Mouse (Mus musculus): ENCODE data around the gene Gucy2c.
A peak's percentile ranks its signal among the peaks of the same experiment; 100 is the strongest.
"Not testable (repeated sequence)": the region's sequence is repeated elsewhere in the genome, so short reads cannot be mapped to it uniquely, and the experiment has no call there.

Gucy2c gene

DNA sequence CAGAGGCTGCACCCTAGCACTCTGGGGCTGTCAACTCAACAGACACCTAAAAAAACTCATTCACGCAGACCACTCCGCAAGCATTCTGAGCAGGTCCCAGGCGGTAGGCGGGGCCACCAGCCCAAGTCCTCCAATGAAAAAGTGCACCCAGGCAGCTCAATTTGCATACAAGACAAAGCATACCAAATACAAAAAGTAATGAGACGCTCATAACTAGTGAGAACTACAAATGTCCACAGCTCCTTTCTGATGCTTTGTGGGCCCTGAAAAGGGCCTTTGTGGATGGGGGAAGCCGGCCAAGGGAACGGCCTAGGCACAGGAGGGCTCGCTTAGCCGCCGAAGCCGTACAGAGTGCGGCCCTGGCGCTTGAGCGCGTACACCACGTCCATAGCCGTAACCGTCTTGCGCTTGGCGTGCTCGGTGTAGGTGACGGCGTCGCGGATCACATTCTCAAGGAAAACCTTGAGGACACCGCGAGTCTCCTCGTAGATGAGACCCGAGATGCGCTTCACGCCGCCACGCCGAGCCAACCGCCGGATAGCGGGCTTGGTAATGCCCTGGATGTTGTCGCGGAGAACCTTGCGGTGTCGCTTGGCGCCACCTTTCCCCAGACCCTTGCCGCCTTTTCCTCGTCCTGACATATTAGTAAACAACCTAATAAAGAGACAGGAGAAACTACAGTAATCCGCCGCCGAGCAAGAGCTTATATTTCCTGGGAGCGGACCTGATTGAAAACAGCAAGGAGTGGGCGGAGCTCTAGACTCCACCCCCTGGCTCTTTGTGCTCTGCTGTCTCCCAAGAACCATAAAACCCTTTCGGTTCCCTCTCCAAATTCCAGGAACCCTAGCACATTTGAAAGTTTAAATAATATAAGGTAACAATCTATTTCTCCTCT is 22.4 kb upstream of the Gucy2c start, which contains the start of gene Hist4h4:
TSS of gene Hist4h4 (minus strand) at position 677 of the 895 bp plus-strand sequence.
- DNase-seq (ENCODE audit: low spot score in 2 of 2), result peak; percentile 89 to 97

DNA sequence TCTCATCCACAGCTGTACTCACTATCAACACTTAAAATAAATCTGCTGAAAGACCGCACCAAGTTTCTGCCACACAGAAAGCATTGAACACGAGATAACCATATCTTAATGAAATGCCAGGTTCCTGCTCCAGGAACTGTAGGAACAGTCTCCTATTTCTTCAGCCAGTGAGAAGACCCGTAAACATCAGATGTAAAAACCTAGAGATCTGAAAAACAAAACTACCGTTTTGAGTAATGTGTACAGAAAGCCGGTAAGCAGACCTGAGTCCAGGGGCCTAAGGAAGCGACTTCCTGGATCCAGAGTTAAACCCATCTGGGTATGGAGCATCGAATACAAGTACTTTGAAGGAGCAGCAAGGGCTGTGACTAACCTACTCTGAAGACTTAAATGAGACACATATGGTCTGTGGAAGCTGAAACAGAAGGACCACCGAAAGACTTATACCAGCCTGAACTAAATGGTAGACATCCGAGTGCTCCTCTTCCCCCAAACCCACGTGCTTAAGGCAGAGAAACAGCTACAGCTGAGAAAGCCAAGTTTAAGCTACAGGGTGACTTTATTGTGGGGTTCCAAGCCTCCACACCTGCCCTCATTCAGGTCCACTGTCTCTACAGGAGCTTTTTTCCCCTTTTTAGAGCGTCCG is 21.7 kb upstream of the Gucy2c start:
- no peak for DNase-seq (ENCODE audit: low spot score in 2 of 2)

DNA sequence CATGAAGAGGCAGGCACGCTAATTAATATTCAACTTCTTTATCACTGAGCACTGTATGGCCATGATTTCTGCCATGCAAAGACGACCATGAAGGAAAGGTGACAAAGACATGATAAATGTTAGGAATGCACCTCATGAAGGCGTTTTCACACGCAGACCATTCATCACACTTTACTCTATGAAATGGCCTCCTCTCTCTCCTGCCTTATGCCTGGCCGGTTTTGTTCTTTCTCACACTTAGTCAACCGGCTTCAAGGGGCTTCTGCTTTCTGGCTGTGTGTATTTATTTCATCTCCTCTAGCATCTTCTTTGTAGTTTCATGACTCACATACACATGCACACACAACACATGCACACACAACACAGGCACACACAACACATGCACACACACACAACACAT is 19.7 kb upstream of the Gucy2c start:
- no peak for DNase-seq (ENCODE audit: low spot score in 2 of 2)

DNA sequence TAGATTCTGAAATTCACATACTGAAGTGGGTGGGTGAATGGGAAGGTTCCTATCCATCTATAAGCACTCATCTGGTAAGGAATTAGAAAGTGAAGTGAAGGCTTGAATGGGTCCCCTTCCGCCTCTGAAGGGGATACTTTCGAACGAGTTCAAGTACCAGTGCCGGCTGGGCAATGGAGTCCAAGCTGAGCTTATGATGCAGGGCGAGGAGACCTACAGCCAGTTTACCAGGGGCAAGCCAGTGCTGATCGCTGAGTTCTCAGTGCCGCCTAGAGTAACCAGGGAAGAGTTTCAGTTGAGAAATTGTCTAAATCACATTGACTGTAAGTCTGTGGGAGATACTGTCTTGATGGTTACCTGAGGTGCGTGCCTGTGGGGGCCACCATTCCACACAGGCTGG is 19.1 kb upstream of the Gucy2c start:
- no peak for DNase-seq (ENCODE audit: low spot score in 2 of 2)

DNA sequence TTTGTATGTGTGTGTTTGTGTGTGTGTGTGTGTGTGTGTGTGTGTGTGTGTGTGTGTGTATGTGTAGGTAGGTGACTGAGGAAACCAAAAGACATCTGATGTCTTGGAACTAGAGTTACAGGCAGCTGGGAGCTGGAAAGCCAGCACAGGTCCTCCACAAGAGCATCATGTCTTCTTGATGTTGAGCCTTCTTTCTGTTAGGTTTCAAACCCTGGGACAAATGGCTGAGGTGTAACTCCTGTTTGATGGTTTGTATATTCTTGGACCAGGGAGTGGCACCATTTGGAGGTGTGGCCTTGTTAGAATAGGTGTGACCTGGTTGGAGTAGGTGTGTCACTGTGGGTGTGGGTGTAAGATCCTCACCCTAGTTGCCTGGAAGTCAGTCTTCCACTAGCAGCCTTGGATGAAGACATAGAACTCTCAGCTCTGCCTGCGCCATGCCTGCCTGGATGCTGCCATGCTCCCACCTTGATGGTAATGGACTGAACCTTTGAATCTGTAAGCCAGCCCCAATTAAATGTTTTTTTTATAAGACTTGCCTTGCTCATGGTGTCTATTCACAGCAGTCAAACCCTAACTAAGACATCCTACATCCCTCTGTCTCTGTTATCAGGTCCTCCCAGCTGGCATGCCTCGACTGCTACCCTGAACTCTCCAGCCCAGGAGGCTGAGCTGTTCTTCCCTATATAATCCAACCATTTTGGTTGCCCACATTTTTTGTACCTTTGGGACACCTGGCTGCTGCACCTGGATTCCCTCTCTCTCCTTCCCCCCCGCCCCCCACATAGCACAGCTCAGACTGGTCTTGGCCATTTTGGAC is 16.5 kb upstream of the Gucy2c start:
- DNase-seq (ENCODE audit: low spot score in 2 of 2), result not testable (repeated sequence)

DNA sequence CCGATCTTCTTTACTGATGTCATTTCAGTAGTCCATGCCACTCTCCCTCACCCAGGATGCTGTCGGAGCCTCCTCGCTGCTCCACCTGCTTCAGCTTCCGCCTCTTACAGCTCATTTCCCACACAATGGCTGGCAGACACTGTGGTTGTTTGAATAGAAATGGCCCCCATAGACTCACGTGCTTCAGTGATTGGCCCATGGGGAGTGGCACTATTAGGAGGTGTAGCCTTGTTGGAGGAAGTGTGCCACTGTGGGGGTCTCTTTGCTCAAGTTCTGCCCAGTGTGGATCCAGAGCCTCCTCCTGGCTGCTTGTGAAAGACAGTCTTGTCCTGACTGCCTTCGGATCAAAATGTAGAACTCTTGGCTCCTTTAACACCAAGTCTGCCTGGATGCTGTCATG is 14.3 kb upstream of the Gucy2c start:
- no peak for DNase-seq (ENCODE audit: low spot score in 2 of 2)

DNA sequence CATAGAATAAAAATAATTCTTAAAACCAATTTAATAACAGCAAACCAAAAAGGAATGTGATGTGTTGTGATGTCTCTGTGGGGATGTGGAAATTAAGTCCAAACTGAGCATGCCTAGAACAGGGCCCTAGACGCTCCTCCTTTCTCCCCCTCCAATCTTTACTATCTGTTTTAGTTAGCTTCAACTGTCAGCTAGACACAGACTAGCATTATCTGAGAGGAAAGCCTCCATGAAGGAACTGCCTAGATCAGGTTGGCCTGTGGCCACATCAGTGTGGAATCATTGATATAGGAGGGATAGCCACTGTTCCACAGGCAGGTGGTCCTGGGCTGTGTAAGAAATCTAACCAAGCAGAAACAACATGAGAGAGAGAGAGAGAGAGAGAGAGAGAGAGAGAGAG is 13.5 kb upstream of the Gucy2c start:
- no peak for DNase-seq (ENCODE audit: low spot score in 2 of 2)

DNA sequence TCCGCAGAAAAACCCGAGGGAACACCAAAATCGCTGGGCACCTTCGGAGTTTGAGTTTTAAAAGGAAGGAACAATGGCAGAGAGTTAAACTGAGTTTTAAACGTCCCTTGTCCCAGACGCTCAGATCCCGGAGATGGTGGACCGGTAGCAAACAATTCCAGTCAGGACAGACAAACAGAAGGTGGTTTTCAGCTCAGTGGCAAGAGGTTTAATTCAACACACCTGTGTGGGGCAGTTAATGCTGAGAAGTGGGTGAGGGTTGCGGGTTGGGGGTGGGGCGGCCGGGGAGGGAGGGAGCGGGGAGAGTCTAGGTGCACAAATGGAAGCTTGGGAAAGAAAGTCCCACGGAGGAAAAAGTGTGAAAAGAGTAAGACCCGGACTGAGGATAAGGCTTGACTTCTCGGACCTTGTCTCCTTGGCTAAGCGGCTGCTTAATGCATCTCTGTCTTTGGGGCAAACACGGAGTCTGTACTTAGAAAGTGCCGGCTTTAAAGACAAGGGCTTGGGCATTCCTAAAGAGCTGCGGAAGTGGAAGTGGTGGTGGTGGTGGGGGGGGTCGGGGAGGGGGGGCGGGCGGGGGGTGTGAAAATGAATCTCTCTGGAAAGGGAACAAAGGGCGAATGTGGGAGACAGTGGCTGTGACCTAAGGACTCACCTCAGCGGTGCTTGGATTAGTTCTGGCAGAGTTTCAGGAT is 12.4 kb upstream of the Gucy2c start:
- DNase-seq (ENCODE audit: low spot score in 2 of 2), result no peak

DNA sequence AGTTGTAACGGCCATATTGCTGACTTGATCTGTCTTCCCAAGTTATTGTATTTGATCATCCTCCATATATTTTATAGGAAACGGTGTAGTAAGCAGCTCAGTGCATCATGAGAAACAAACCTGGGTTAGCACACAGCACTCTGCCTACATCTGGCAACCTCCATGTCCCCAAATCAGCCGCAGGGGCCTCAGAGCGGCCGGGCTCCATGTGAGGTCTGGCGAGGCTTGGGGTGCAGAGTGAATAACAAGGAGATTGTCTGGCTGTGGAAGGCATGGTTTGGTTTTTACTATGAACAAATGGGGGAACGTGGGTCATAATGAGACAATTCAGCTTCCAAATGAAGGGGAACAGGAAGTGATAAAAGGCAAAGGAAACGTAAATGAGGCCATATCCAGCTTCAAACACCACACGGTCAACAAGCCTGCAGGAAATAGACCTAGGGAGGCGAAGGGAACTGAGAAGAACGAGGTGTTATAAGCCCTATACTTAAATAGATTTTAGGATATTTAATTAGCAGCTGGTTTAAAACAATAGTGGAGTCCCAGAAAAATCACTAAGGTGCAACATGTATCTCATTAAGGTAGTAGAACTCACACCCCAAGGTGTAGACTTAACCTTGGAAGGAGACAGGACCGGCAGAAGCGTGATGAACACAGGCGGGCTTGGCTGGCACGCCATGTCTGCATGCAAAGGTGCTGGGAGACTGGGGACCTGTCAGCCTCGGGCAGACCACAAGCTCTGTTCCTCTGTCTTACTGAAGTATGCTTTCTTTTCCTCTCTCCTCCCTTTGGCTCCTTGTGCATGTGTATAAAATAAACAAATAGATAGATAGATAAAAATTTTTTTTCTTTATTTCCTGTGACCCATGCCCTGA is 11.6 kb upstream of the Gucy2c start:
- no peak for DNase-seq (ENCODE audit: low spot score in 2 of 2)

DNA sequence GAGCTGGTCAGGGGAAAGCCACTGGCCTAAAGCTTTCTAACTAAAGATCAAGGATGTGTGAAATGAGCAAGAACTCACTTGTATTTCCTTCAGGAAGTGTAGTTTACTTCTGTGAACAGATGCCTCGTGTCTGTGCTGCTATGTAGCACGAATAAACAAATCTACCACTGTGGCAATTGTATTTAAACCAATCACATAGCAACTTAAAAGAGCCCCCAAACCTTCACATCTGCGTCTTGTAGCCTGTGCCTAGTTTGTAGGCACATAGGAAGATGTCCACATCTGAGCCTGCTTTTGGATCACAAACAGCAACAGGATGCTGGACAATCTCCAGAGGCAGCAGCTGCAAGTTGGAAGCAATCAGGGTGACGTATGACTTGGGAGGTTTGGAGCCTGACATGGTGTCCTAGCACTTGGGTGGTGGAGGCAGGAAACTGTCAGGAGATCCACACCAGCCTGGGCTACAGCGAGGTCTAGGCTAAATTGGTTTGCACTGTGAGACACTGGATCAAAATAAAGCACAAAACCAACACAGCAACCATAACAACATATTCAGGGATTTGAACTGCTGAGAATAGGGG is 7.9 kb upstream of the Gucy2c start:
- no peak for DNase-seq (ENCODE audit: low spot score in 2 of 2)

DNA sequence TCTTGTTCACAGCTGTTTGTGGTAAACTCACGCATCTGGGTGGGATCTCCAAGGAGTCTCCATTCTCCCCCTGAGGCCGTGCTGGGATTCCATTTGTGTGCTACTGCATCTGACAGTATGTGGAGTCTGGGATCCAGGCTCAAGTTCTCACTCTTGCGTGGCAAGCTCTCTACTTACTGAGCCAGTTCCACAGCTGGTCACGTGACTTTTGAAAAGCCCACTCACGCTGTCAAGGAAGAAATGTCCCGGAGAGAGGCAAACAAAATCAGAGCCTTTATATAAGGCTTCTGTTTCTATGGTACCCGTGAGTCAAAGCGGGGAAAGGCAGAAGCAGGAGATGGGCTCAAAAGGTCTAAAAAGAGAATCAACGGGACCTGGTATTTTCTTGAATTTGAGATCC is 1.2 kb upstream of the Gucy2c start:
- DNase-seq (ENCODE audit: low spot score in 2 of 2), result peak; percentile 18 to 39

DNA sequence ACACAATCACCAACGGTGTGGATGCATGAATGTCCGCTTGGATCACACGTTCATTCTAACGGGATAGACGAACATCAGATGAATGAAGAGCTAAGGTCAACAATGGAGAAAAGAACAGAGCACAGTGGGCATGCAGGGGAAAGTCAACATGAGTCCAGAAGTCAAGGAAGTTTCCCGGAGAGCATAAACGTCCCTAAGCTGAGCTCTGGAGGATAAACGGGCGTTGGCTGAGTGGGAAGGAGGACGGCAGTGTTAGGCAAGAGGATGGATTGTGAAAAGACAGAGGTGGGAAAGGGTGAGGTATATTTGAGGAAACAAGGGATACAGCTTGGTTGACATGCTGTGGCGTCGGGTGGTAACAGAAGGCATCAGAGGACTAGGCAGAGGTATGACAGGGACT is 581 bp upstream of the Gucy2c start:
- DNase-seq (ENCODE audit: low spot score in 2 of 2), result no peak

DNA sequence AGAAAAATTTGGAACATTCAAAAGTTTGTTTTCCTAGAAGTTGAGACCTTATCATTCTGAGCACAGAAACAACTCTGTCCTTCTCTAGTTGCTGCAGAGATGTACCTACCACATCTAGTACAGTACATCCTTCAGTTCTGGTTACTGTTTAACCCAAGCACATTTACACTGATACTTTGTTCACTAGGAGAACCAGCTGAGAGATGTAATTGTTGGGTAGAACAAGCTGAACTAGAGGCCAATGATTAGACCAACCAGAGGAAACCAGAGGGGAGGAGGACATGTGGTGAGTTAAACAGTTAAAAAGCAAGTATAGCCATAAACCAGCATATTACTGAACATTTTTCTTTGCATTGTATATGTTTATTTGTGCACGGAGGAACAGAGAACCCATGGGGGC is 5.2 kb downstream of the Gucy2c start:
- DNase-seq (ENCODE audit: low spot score in 2 of 2), result no peak

DNA sequence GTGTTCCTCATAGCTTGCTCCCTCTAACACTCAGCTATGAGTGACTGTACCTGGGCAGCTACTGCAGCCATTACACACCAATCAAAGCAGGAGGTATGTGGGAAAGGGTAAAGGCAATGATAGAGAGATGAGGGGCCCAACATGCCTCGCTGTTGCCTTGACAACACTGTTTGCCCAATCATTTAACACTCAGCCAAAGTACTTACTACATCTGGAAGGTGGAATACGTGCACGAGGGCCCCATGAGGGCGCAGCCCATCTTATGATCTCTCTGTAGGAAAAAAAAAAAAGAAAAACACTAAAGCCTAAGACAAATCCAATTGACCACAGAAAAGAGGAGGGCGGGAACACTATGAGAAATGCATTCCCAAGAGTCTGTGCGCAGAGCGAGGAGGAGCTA is 11.7 kb downstream of the Gucy2c start:
- DNase-seq (ENCODE audit: low spot score in 2 of 2), result no peak

DNA sequence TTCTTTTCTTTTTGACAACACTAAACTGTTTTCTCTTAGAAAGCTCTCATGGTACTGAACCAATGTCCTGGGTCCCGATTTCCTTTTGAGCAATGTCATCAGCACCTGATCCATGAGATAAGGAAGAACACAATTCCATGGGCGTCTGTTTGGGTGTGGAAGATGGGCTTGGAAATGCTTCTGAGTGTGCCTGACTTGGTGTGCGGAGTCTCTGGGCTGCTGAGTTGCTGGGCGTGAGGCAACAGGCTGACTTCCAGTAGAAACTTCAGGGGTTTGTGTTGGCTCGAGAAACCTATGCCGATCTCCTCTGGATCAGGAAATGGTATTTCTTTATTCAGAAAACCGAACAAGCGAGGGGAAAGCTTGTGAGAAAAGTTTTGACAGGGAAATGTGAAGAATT is 12.4 kb downstream of the Gucy2c start:
- DNase-seq (ENCODE audit: low spot score in 2 of 2), result no peak

DNA sequence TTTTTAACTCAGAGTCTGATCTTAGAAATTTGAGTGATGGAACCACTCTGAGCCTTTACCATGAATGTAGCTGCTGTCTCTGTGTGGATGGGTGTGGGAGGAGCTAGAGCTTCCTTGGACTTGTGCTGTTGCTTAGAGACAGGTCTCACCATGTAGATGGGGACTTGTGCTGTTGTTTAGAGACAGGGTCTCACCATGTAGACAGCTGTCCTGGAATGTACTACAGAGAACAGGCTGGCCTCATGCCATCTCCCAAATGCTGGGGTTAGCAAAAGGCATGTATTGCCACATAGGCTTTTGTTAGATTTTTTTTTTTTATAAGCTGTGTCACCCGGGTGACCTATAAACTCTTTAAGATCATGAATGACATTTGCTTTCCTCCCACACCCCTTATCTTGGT is 17.7 kb downstream of the Gucy2c start:
- DNase-seq (ENCODE audit: low spot score in 2 of 2), result no peak

DNA sequence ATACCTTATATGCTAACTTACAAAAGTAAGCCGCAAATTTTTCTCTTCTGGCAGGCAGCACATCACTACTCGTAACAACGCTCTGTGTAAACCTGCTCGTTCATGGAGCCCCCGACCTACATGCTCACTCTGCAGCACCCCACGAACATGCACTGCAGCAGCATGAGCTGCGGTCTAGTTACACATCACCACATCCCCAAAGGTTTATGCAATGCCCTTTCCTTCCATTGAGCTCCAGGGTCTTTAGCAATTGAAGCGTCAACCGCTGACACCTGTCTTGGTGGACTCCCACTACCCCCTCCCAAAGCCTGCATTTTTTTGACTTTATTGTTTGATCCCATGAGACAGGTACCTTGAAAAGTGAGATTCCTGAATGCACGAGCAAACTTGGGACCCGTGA is 31.0 kb downstream of the Gucy2c start:
- no peak for DNase-seq (ENCODE audit: low spot score in 2 of 2)

DNA sequence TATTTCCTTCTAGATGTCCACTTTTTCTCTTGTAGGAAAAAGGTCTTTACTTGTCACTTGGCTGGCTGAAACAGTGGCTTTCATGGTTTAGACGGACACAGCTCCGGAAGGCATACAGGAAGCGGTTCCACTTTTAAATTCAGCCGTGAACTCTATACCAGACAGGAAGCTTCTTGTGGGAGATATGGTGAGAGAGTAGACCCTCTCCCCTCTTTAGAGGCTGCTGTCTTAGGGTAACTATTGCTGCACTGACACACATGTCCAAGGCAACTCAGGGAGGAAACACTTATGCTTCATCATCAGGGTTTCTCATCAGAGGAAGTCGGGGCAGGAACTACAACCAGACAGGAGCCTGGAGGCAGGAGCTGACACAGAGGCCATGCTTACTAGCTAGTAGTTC is 36.0 kb downstream of the Gucy2c start:
- DNase-seq (ENCODE audit: low spot score in 2 of 2), result no peak

DNA sequence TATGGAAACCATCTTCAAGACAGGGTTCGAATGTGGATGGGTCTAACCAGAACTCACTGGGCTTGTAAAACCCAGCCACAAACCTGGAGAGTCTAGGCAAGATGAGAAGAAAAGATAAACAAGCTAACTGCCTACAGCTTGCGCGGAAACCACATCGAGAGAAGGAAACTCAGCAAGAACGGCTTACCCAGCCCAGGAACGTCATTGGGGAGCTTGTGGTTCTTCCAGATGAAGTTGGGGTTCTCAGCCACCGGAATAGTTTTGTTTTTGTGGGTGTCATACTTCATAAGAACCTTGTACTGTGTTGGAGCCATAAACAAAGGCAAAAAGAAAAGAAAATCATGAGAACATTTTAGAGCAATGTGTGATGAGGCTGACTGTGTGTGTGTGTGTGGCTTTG is 37.8 kb downstream of the Gucy2c start:
- no peak for DNase-seq (ENCODE audit: low spot score in 2 of 2)

DNA sequence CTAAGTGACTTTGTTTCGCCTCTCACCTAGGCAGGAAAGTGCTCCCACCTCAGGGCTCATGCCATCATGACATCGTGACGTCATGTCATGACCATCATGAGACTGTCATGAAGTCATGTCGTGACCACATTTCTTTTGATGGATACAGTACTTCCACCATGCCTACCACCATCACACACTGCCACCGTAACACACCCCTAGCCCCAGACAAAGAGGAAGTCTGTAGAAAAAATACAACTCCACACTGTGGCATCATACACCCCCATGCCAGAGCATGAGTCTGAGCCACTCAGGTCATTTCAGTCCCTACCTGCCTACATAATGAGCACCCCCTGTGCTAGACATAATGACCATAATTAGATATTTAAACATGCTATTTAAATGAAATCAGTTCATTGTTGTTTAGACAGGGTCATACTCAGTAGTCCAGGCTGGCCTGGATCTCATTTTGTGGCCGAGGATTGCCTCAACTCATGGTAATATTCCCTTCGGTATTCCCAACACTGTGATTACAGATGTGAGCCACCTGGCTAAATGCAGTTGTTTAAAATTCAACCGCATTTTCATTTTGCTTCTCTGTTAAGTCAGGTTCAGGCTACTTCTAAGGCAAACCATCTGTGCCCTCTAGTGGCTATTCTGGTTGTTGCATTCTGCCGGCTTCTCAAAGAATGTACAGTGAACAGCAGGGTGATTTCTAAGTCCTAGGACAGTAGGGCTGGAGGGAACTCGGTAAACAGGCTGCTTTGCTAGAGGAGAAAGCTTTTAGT is 39.0 kb downstream of the Gucy2c start:
- peak; percentile 66 to 93 for DNase-seq (ENCODE audit: low spot score in 2 of 2)

All from frontal cortex, postnatal 14 days (tissue).